Mouse (Mus musculus): ENCODE data around the gene Dcaf4. TPM values are rescaled to one million over a fixed set of nuclear protein-coding genes. Genes with fewer than 3 reads are reported as not detected.

Gene Dcaf4
- polyA plus RNA-seq, 1 experiment: 16.9 TPM

DNA sequence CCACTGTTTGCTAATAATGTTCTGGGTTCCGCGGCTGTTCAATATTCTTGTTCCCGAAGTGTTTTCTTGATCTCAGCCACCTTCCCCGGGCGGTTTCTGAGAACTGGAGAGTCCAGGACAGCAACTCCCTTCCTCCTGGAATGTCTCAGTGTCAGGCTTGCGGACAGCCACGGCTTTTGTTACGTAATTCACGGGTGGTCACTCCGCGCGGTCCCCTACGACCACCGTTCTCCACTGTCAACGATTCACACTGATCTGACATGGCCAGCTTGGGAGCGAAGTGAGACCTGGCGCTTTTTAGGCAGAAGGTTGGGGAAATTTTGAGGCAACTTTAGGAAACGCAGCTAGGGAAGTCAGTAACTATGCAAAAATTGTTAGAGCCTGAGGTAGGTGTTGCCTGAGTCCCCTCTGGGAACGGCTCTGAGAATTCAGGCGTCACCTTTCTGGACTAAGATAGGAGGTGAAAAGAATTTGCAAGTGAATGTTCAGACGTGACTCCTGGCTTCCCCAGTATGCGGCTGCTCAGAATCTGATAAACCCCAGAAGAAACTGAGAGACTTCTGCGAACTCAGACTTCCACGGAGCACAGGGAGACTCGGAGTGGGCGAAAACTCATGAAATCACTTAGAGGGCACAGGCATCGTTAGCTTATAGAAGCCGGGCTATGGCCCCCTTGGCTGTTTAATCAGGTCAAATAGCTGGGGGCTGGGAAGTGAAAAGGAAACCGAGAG lies 31.9 kb upstream of the Dcaf4 start:
- peaks cover 10% of the 10 kb centered on the region for H3K27me3 ChIP-seq (ENCODE audit: control insufficient read depth, insufficient read depth, low read length)
- H3K36me3 ChIP-seq (ENCODE audit: control insufficient read depth, insufficient read depth, low read length): no peaks in the 10 kb centered on the region
- H3K4me3 ChIP-seq (ENCODE audit: control insufficient read depth, low read depth, low read length): peak overlapping the region; percentile 82
- TF ChIP-seq POLR2A (IDR thresholded peaks at IDR 0.05; ENCODE audit: control insufficient read depth, low read depth, low read length): no peak
- TF ChIP-seq CTCF (IDR thresholded peaks at IDR 0.05; ENCODE audit: control insufficient read depth, insufficient read depth, insufficient replicate concordance, low read depth, low read length): no peak
- H3K27ac ChIP-seq (ENCODE audit: control insufficient read depth, insufficient read depth, low read depth, low read length): peak overlapping the region; percentile 3
- H3K4me1 ChIP-seq (ENCODE audit: control insufficient read depth, insufficient read depth, low read length): peaks cover 21% of the 10 kb centered on the region

DNA sequence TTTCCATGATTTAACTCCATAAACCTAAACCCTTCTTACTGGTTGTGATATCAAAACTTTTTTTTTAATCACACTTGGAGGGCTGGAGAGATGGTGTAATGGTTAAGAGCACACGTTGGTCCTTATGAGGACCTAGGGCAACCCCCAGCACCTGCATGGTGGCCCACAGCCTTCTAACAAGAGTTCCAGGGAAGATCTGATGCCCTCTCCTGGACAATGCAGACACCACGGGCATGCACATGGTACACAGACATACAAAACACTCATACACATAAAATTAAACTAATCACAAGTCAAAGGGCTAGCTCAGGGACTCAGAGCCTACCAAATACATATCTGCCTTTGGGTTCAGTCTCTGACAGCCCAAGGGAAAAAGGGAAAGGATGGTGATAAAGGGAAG lies 30.5 kb upstream of the Dcaf4 start:
- no peak overlapping the region for H3K4me3 ChIP-seq (ENCODE audit: control insufficient read depth, low read depth, low read length)
- no peak overlapping the region for H3K27ac ChIP-seq (ENCODE audit: control insufficient read depth, insufficient read depth, low read depth, low read length)
- no peaks in the 10 kb centered on the region for H3K36me3 ChIP-seq (ENCODE audit: control insufficient read depth, insufficient read depth, low read length)
- peaks cover 24% of the 10 kb centered on the region for H3K4me1 ChIP-seq (ENCODE audit: control insufficient read depth, insufficient read depth, low read length)
- TF ChIP-seq CTCF (IDR thresholded peaks at IDR 0.05; ENCODE audit: control insufficient read depth, insufficient read depth, insufficient replicate concordance, low read depth, low read length) (no peak), POLR2A (IDR thresholded peaks at IDR 0.05; ENCODE audit: control insufficient read depth, low read depth, low read length) (no peak)
- peaks cover 12% of the 10 kb centered on the region for H3K27me3 ChIP-seq (ENCODE audit: control insufficient read depth, insufficient read depth, low read length)

DNA sequence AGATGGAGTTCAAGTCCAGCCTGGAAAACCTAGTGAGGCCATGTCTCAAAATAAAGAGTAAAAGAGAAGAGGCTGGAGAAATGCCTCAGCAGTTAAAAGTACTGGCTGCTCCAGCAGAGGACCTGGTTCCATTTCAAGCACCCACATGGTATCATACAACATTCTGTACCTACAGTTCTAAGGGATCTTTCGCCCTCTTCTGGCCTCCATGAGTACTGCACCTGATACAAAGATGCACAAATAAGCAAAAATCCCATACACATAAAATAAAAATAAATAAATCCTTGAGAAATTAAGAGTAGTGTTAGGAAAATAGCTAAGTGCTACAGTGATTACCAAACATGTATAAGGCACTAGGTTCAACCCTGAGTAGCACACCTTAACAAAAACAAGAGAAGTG lies 28.7 kb upstream of the Dcaf4 start:
- Histone ChIP-seq H3K4me3 (ENCODE audit: control insufficient read depth, low read depth, low read length) (no peak overlapping the region), H3K4me1 (ENCODE audit: control insufficient read depth, insufficient read depth, low read length) (peaks cover 14% of the 10 kb centered on the region), H3K27me3 (ENCODE audit: control insufficient read depth, insufficient read depth, low read length) (peaks cover 8% of the 10 kb centered on the region), H3K27ac (ENCODE audit: control insufficient read depth, insufficient read depth, low read depth, low read length) (no peak overlapping the region), H3K36me3 (ENCODE audit: control insufficient read depth, insufficient read depth, low read length) (no peaks in the 10 kb centered on the region)
- TF ChIP-seq CTCF (IDR thresholded peaks at IDR 0.05; ENCODE audit: control insufficient read depth, insufficient read depth, insufficient replicate concordance, low read depth, low read length) (peak; percentile 22; the same call in 1 of the 2 replicates), POLR2A (IDR thresholded peaks at IDR 0.05; ENCODE audit: control insufficient read depth, low read depth, low read length) (no peak)

DNA sequence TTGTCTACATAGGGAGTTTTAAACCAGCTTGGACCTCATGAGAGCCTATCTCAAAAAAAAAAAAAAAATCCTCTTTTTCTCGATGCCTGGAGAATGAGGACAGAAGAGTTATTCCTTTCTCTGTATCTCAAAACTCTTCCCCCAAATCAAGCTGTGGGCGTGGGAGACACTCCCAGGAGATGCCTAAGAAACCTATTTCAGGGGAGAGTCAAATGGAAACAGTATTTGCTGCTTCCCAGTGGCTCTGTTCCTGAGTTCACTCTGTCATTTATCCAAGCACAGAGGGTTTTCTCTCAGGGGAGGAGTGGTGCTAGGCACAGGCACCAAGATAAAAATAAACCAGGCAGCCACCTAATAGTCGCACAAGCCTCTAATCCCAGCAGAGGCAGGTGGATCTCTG lies 27.5 kb upstream of the Dcaf4 start:
- Histone ChIP-seq H3K4me1 (ENCODE audit: control insufficient read depth, insufficient read depth, low read length) (peaks cover 11% of the 10 kb centered on the region), H3K4me3 (ENCODE audit: control insufficient read depth, low read depth, low read length) (no peak overlapping the region)

DNA sequence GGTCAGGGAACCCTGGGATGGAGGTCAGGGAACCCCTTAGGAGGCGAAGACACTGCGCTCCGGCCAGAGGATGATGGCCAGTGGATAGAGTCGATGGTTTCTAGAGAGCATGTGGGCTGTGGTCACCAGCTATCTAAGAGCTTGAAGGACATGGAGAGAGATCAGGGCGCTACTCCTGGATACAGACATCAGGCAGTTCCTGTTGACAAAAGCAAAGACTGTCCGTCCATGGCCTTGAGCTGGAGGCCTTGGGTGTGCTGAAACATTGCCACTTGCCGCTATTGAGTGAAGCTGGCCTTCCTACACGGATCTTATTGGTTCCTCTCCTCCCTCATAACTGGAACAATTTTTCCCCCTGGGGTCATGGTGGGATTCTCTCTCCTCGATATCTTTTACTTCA lies 26.1 kb upstream of the Dcaf4 start:
- no peak overlapping the region for H3K4me3 ChIP-seq (ENCODE audit: control insufficient read depth, low read depth, low read length)
- TF ChIP-seq POLR2A (IDR thresholded peaks at IDR 0.05; ENCODE audit: control insufficient read depth, low read depth, low read length) (no peak), CTCF (IDR thresholded peaks at IDR 0.05; ENCODE audit: control insufficient read depth, insufficient read depth, insufficient replicate concordance, low read depth, low read length) (no peak)
- H3K4me1 ChIP-seq (ENCODE audit: control insufficient read depth, insufficient read depth, low read length): peaks cover 4% of the 10 kb centered on the region
- H3K36me3 ChIP-seq (ENCODE audit: control insufficient read depth, insufficient read depth, low read length): no peaks in the 10 kb centered on the region
- H3K27me3 ChIP-seq (ENCODE audit: control insufficient read depth, insufficient read depth, low read length): 0 out of 2 replicates have a peak, but pooled peaks cover 3% of the 10 kb centered on the region
- H3K27ac ChIP-seq (ENCODE audit: control insufficient read depth, insufficient read depth, low read depth, low read length): peak overlapping the region; percentile 61

More for the DNA sequence above, 27.5 kb upstream of the Dcaf4 start:
- TF ChIP-seq CTCF (IDR thresholded peaks at IDR 0.05; ENCODE audit: control insufficient read depth, insufficient read depth, insufficient replicate concordance, low read depth, low read length) (no peak), POLR2A (IDR thresholded peaks at IDR 0.05; ENCODE audit: control insufficient read depth, low read depth, low read length) (no peak)
- Histone ChIP-seq H3K27ac (ENCODE audit: control insufficient read depth, insufficient read depth, low read depth, low read length) (peak overlapping the region; percentile 51), H3K36me3 (ENCODE audit: control insufficient read depth, insufficient read depth, low read length) (no peaks in the 10 kb centered on the region), H3K27me3 (ENCODE audit: control insufficient read depth, insufficient read depth, low read length) (peaks cover 8% of the 10 kb centered on the region)

DNA sequence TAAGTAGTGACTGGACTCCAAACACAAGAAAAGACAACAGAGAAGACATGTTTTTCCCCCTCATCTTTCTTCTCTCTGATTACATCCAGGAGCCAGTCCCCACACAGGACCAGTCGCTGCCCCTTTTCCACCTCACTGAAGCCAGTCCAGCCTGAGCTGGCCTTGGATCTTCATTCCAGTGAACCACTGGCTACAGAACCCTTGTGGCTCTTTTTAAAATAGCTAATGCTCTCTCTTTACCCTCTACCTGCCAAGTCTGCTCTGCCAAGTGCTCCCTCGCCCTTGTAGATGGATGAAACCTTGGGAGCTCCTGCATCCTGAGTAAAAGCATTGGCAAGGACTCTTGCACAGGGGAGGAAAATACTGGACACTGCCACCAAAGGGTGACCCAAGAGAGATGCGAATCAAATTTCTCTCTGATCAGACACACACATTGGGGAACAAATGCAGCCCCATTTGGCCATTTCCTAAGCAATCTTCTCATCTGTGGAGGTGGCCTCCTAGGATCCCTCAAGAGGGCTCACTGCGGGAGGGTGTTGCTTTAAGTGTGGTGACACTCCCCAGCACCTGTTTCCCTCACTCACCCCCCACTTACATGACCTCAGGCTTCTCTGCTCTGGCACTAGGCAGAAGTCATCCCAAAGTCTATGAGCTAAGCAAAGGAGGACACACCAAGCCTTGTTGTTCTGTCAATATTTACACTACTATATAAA lies 24.9 kb upstream of the Dcaf4 start:
- 0 out of 2 replicates have a peak, but pooled peaks cover 3% of the 10 kb centered on the region for H3K27me3 ChIP-seq (ENCODE audit: control insufficient read depth, insufficient read depth, low read length)
- H3K4me3 ChIP-seq (ENCODE audit: control insufficient read depth, low read depth, low read length): no peak overlapping the region
- no peak for TF ChIP-seq CTCF (IDR thresholded peaks at IDR 0.05; ENCODE audit: control insufficient read depth, insufficient read depth, insufficient replicate concordance, low read depth, low read length)
- peaks cover 4% of the 10 kb centered on the region for H3K4me1 ChIP-seq (ENCODE audit: control insufficient read depth, insufficient read depth, low read length)
- H3K27ac ChIP-seq (ENCODE audit: control insufficient read depth, insufficient read depth, low read depth, low read length): no peak overlapping the region
- no peaks in the 10 kb centered on the region for H3K36me3 ChIP-seq (ENCODE audit: control insufficient read depth, insufficient read depth, low read length)

DNA sequence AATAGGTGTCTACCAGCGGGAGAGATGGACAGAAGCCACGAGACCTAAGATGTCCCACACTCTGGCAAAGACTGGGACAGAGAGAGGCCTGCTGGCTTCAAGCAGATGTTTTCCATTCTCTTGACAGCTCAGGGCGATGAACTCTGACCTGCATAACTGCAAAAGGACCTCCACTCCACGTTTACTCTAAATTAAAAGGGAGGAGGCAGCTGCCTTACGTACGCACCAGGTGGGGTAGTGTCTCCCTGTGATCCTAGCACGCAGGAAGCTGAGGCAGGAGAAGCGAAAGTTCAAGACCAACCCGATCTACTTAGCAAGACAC lies 24.3 kb upstream of the Dcaf4 start:
- Histone ChIP-seq H3K27me3 (ENCODE audit: control insufficient read depth, insufficient read depth, low read length) (0 out of 2 replicates have a peak, but pooled peaks cover 3% of the 10 kb centered on the region), H3K4me1 (ENCODE audit: control insufficient read depth, insufficient read depth, low read length) (peaks cover 4% of the 10 kb centered on the region), H3K4me3 (ENCODE audit: control insufficient read depth, low read depth, low read length) (no peak overlapping the region), H3K27ac (ENCODE audit: control insufficient read depth, insufficient read depth, low read depth, low read length) (no peak overlapping the region), H3K36me3 (ENCODE audit: control insufficient read depth, insufficient read depth, low read length) (no peaks in the 10 kb centered on the region)
- TF ChIP-seq CTCF (IDR thresholded peaks at IDR 0.05; ENCODE audit: control insufficient read depth, insufficient read depth, insufficient replicate concordance, low read depth, low read length) (no peak), POLR2A (IDR thresholded peaks at IDR 0.05; ENCODE audit: control insufficient read depth, low read depth, low read length) (no peak)

Data from testis, adult 2 months (tissue).